Mouse (Mus musculus): ENCODE measurements around the gene 4933407L21Rik. TPM values are rescaled to one million over a fixed set of nuclear protein-coding genes. Genes with fewer than 3 reads are reported as not detected.
A peak's percentile ranks its signal among the peaks of the same experiment; 100 is the strongest.

4933407L21Rik gene
- total RNA-seq (2021): 1 to 10 TPM; 7.8 to 9.6 TPM
- long read RNA-seq, experiment 1: 0 reads
- long read RNA-seq, experiment 2, partial matches to known transcripts: 0 of 1 reads
- long read RNA-seq, experiment 2, other reads (novel, unspliced or antisense): 0 of 1 reads

- intact Hi-C loops (cut with DNase I): no loop called here
- DNase-seq (ENCODE audit: low spot score in 2 of 2): peak; percentile 85 to 94
Observed at GRCm38 (mm10) chr1:85928057-85928687, at the start of gene 4933407L21Rik. 4933407L21Rik (plus strand) TSS chr1:85928483.

DNA sequence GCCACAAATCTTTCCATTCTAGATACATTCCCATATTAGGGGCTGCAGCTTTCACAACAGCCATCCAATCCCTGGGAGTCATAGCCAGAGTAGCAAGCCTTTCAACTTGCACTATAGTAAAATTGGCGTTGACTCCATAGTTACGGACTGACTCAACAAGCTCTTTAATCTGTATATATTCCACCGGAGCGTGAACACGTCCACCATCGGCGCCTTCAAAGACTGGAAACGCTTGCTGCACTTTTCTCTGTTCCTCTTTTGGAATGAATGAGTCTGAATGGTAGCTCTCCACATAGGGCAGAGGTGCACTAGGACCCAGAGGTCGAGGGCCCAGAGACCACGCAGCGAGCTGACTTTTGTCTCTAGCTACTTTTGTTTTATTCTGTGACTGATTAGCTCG lies 46.3 kb upstream of the 4933407L21Rik start:
- intact Hi-C loops (cut with DNase I): no loop called here
- DNase-seq (ENCODE audit: low spot score in 2 of 2): no peak

- DNase-seq (ENCODE audit: low spot score in 2 of 2): no peak
- intact Hi-C loops (cut with DNase I): no loop called here
Observed at GRCm38 (mm10) chr1:85887221-85887620, 41.1 kb upstream of the 4933407L21Rik start.

GRCm38 (mm10) chr1:85894231-85894747 lies 34.0 kb upstream of the 4933407L21Rik start, which contains the start of gene Itm2c:
Itm2c (plus strand) TSS chr1:85894281.
- intact Hi-C loops (cut with DNase I): loop anchor here (2.0 kb wide), 3 partner anchors 23 to 41 kb away; no protein-coding TSS in a partner anchor
- DNase-seq (ENCODE audit: low spot score in 2 of 2): peak; percentile 91 to 92

DNA sequence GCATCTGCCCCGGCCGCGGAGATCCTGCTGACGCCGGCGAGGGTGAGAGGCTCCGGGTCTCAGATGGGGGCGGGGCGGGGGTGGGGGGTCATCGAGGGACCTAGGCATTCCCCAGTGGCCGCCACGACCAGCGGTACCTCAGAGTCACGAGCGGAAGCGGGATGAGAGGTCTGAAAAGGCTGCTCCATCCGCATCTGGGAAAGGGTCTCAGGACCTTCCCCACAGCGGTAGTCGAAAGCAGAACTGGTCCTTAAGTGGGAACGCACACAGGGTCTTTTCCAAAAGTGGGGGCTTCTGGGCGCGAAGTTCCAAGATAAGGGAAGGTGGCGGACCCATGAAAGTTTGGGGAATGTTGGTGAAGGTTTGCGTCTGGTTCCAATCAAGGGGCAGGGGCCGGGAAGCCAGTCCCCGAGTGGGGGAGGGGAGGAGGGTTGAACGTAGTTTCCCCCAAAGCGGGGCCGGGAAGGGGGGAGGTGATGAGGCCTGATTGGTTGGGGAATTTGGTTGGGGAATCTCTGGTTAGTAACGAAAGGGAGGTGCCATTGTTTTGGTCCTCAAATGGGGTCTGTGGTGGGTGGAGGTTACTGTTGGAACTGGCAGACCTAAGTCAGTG lies 33.4 kb upstream of the 4933407L21Rik start:
- intact Hi-C loops (cut with DNase I): loop anchor here (2.0 kb wide), 3 partner anchors 24 to 42 kb away; no protein-coding TSS in a partner anchor

DNA sequence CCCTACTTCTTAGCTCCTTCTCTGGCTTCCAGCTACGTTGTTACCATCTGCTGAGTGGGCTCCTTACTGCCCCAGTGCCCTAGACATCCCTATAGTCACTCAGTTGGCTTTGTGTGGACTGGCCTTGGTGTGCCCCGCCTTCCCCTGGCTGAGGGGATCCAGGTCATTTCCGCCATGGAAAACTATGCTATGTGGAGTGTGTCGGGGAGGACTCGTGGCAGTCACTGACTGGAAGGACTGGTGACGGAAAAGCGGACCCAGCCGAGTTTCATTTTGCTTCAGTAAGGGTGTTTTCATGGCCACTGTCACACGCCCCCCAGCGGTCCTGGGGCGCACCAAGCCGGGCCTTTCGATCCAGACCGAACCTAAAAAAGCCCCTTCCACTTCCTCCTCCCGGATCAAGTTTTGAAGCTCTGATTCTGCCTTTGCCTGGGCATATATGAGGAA lies 32.9 kb upstream of the 4933407L21Rik start:
- peak; percentile 74 to 84 for DNase-seq (ENCODE audit: low spot score in 2 of 2)
- intact Hi-C loops (cut with DNase I): loop anchor here (2.0 kb wide), 3 partner anchors 25 to 43 kb away; no protein-coding TSS in a partner anchor

More for the DNA sequence above, 33.4 kb upstream of the 4933407L21Rik start:
- DNase-seq (ENCODE audit: low spot score in 2 of 2): peak; percentile 66 to 70

GRCm38 (mm10) chr1:85896110-85896509 lies 32.2 kb upstream of the 4933407L21Rik start:
- intact Hi-C loops (cut with DNase I): no loop called here
- DNase-seq (ENCODE audit: low spot score in 2 of 2): no peak

GRCm38 (mm10) chr1:85896781-85897700 lies 31.2 kb upstream of the 4933407L21Rik start:
- no peak for DNase-seq (ENCODE audit: low spot score in 2 of 2)

GRCm38 (mm10) chr1:85897901-85898760 lies 30.2 kb upstream of the 4933407L21Rik start:
- DNase-seq (ENCODE audit: low spot score in 2 of 2): no peak
- intact Hi-C loops (cut with DNase I): no loop called here

More at GRCm38 (mm10) chr1:85896781-85897700, 31.2 kb upstream of the 4933407L21Rik start:
- intact Hi-C loops (cut with DNase I): no loop called here

GRCm38 (mm10) chr1:85898761-85899387 lies 29.4 kb upstream of the 4933407L21Rik start:
- intact Hi-C loops (cut with DNase I): no loop called here

GRCm38 (mm10) chr1:85899388-85899761 lies 28.9 kb upstream of the 4933407L21Rik start:
- DNase-seq (ENCODE audit: low spot score in 2 of 2): peak; percentile 56 to 73
- intact Hi-C loops (cut with DNase I): no loop called here

More at GRCm38 (mm10) chr1:85898761-85899387, 29.4 kb upstream of the 4933407L21Rik start:
- peak in 1 of 2 experiments; percentile 70 for DNase-seq (ENCODE audit: low spot score in 2 of 2)

- intact Hi-C loops (cut with DNase I): no loop called here
Observed at GRCm38 (mm10) chr1:85900521-85901333, 27.6 kb upstream of the 4933407L21Rik start.

GRCm38 (mm10) chr1:85901516-85902107 lies 26.7 kb upstream of the 4933407L21Rik start:
- no peak for DNase-seq (ENCODE audit: low spot score in 2 of 2)
- intact Hi-C loops (cut with DNase I): no loop called here

More at GRCm38 (mm10) chr1:85900521-85901333, 27.6 kb upstream of the 4933407L21Rik start:
- no peak for DNase-seq (ENCODE audit: low spot score in 2 of 2)

DNA sequence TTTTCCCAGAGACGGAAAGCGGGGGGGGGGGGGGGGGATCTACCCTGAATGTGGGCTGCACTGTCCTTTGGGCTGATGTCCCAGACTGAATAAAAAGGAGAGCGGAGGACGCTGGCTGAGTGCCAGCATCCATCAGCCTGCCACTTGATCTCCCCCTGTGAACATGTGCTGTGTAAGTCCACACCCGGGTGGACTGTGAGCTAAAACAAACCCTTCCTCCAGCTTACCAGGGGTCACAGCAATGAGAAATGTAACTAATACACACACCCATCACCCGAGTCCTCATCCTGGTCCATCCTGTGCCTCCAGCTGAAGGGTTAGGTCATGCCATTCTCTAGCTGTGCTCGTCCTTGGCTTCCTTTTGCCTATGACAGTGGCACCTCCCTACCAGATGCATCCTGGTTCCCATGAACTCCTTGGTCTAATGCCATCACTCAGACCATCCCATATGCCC lies 26.1 kb upstream of the 4933407L21Rik start:
- intact Hi-C loops (cut with DNase I): no loop called here
- peak in 1 of 2 experiments; percentile 58 for DNase-seq (ENCODE audit: low spot score in 2 of 2)

DNA sequence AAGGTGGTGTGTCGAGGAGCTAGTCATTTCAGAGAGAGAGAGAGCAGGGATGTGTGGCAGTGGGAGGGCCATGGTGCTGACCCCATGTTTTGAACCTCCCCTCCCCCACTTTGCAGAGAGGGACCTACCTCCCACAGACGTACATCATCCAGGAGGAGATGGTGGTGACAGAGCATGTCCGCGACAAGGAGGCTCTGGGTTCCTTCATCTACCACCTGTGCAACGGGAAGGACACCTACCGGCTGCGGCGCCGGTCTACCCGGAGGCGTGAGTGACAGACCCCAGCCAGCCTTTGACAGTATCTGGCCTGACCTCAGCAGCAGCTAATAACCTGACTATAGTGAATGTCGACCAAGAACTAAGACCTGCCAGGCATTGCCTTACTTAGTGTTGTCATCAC lies 21.4 kb upstream of the 4933407L21Rik start:
- intact Hi-C loops (cut with DNase I): no loop called here
- no peak for DNase-seq (ENCODE audit: low spot score in 2 of 2)
